Mouse (Mus musculus): ENCODE data around the gene Tmed9.
A peak's percentile ranks its signal among the peaks of the same experiment; 100 is the strongest.
"Not testable (repeated sequence)": the region's sequence is repeated elsewhere in the genome, so short reads cannot be mapped to it uniquely, and the experiment has no call there.

The Tmed9 gene

DNA sequence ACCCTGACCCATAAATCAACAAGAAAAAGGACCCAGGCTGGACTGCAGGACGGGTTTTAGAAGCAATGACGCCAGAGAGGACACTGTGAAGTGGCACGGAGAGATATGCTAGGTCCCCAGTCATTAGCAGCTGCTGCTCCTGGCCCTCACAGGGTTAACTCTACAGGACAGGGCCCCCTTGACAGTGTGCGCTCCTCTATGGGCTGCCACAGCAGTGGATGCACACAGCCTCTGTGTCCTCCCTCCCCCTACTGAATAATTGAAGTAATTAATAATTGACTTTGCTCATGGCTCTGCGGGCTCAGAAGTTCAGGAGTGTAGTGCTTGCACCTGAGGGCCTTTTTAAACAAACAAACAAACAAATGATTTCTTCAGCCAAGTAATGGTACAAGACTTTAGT is 39.9 kb downstream of the Tmed9 start:
- no peak for DNase-seq

DNA sequence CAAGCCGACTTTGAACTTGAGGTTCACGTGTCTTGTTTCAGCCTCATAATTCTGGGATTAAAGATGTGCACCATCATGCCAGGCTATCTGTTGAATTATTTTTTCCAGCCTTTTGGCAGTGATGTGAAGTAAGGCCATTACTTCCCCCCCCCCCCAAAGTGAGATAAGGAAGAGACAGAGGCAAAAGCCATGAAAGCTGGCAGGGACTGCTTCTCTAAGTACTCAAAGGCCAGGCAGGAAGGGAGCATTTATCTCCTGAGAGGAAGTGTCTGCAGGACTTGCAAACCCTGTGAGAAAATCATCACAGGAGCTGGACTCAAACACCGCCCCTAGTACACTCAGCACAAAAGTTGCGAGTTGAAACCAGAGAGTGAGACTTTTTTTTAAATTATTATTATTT is 45.8 kb downstream of the Tmed9 start:
- no peak for DNase-seq

DNA sequence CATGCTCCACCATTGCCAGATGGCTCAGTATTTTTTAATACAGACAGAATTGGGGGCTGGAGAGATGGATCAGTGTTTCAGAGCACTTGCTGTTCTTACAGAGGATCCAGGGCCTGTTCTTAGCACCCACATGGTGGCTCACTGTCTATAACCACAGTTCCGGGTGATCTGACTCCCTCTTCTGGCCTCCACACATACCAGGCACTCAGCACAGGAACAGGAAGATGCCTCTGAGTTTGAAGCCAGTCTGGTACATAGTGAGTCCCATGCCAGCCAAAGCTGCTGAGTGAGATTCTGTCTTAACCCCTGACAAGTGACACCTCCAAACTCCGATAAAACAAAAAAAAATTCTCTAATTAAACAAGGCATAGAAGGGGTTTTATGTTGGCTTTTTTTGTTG is 46.7 kb downstream of the Tmed9 start:
- DNase-seq, result no peak

DNA sequence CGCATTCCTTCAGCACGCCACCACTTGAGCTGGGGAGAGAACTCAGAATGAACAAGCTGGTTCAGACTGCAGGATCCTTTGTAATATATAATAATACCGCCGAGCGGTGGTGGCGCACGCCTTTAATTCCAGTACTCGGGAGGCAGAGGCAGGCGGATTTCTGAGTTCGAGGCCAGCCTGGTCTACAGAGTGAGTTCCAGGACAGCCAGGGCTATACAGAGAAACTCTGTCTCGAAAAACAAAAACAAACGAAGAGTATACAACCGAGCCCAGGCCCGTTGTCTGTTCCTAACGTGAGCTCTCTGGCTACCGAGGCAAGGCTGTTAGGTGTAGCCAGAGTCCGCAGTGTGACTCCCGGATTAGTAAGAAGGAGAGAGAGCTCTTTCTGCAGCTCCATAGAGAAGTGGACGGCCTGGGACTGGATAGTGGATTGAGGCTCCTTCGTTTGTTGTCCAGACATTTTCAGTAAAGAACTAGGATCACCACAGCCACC is 48.7 kb downstream of the Tmed9 start:
- not testable (repeated sequence) for DNase-seq

DNA sequence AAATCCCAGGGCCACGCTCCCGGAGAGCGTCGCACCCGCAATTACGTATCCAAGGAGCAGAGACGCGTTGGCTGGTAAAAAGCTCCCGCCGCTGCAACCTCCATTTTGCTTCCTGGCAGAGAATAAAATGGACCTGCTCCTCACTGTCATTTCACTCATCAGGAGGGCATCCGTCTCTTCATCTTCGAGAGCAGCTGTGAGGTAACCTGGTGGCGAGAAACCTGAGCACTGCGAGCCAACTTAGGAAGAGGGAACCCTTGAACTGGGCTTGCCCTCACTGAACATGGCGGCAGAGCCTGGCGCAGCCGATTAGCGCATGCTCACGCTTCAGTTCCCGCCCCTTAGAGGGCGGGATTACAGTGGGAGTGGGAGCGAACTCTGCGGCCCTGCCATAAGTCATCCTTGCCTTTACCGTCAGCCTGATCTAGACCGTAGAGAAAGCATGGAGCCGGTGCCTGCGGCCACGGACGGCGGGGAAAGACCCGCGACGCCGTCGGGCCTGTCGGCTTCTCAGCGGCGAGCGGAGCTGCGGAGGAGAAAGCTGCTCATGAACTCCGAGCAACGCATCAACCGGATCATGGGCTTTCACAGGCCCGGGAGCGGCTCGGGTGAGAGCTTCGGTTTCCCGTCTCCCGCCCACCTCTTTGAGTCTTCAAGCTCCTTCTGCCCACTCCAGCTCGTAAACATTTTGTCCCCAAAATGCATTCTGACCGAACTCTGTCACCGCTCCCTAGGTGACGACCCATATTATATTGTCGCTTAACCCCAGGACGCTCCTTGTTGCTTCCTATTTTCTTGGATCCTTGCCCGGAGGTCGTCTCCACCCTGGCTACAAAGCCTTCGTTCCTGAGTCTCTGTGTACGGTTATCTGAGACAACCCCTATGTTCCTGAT is 49.4 kb downstream of the Tmed9 start, which contains the start of gene Caml:
Caml (plus strand) TSS at position 357 of the 893 bp plus-strand sequence.
- peak; percentile 89 for DNase-seq

DNA sequence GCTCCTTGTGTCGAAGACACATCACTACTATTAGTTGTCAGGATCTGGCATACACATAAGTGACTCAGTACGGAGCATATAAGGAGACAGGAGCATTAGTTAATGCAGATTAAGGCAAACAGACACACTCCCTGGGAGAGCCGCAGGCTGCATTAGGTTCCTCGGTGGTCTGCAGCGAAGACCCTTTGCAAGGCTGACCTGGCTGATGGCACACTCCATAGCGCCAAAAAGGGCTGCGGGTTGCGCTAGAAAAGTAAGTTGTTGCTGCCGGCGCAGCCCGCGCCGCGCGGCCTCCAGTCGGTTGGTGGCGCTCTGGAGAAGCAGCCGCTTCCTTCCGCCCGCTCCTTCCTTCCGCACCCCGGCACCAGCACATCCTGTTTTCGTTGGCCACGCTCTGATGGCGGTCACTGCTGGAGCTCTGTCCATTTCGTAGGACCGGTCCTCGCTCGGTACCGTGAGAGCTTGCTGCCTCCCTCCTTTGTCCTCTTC is 61.2 kb downstream of the Tmed9 start, which contains the start of gene Ddx46:
Ddx46 (plus strand) TSS at position 389 of the 489 bp plus-strand sequence.
- DNase-seq, result peak; percentile 89

DNA sequence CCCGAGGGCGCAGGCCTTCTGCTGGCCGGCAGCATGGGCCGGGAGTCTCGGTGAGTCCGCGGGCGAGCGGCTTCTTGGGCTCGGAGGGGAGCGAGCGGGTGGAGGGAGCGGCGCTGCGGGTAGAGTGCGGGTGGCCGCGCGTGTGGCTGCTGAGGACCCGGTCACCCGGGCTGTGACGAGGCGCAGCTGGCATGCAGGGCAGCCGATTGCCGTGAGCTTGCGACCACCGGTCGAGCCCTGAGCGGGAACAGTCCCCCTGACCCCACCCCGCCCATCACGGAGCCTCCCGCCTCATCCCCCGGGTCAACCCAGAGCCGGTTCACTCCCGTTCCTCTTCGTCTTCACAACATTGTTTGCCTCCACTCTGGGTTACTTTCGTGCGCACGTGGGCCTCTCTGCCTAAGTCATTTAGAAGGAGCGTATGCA is 61.6 kb downstream of the Tmed9 start:
- no peak for DNase-seq

DNA sequence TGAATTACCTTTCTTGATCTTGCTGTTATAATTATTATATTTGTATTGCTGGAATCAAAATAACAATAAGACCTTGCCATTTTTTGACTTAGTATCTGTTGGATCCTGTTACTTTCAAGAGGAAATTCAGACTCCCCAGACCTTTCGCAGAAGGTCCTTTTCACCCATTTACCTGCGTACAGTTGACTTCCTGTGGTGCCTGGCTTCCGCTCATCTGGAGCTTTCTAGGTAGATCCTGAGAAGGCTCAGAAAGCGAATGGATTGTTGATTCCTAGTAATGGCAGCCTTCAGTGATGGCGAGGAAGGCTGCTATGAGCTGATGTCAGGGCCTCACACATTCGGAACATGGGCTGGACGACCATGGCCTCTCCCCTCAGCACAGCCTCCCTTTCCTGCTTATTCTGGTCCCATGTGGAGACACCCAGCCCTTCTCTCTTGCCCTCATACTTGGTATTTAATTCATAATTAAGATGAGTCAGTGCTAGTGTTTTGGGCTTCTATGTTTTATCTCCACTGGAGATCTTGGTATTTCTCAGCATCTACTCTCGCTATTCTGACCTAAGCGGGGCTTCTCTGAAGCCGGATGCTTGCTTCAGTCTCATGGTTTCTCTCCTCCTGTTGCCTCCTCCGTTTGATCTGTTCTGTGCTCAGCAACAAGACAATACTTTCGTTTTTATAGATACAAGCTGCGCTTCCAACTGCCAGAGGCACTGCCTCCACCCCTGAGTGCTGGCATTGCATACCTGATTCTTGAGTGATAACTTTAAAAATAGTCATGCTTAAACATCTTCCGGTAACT is 62.9 kb downstream of the Tmed9 start:
- DNase-seq, result no peak

DNA sequence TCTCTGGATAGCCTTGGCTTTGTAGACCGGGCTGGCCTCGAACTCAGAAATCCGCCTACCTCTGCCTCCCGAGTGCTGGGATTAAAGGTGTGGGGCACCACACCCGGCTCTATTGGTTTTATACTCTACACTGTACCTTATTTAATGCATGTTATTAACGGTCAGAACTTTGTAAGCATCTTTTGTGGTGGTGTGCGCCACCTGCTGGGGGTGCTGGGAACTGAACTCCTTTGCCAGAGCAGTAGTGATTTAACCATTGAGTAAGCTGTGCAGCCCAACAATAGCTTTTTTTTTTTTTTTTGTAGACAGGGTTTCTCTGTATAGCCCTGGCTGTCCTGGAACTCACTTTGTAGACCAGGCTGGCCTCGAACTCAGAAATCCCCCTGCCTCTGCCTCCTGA is 66.9 kb downstream of the Tmed9 start:
- peak; percentile 62 for DNase-seq

DNA sequence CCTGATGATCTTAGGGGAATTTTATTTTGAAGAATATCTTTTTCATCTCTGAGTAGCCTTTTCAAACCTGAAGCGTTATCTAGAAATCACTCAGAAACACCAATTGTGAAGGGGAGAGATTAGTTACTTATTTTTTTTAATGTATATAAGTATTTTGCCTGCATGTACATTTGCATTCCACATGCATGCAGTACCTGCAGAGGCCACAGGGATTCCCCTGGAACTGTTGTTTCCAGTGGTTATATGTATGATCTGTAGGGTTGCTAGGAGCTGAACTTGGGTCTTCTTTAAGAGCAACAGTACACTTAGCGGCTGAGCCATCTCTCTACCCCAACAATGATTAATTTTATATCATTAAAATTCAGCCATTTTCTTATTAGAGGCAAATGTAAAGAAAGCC is 71.0 kb downstream of the Tmed9 start:
- DNase-seq, result no peak
